Comparison of ENCODE assay signal across 18 mouse cellular contexts in the genomic region with DNA sequence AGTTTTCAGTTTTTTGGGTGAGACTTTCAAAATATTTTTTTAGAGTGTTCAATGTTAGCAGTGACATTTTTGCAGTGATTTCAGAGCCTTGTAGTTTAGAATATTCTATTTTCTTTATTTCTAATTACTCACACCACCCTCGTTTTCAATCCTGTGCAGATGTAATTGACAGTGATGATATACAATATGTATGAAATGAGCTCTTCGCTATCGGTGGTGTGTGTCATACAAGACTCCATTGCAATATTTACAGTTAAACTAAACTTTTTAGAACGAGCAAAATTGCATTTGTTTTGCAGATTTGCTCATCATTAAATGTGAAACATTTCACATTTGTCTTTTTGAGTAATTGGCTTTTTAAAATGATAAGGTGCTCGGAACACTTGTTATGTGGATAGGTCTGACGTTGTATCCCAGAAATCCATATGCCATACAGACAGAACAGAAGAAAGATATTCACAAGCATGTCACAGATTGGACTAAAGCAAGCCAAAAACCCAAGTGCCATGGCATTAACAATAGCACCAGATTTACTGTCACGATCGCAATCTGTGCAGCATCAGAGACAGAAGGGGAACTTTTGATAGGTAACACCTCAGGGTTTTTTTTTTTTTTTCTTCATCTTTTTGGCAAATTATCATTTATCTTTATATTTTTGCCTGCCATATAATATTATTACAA.
DNase-seq lines count a peak whose midpoint lies in the region; ATAC-seq and TF ChIP-seq lines count a peak whose summit lies in the region.
"Had no signal": no experiment of that assay in that cellular context is flagged by ENCODE, and none has a peak within 500 bp of the region (broad histone marks: within the 10 kb centered on the region; RNA-seq: fewer than 3 reads in every experiment).

No protein-coding gene starts in this region.

- TF ChIP-seq POLR2A in brain, embryonic 14.5 days (IDR thresholded peaks at IDR 0.05; ENCODE audit: borderline replicate concordance, extremely low read depth, insufficient read depth, insufficient read length, poor library complexity, severe bottlenecking) = no peak

- no peak for TF ChIP-seq CTCF in brain, embryonic 14.5 days (IDR thresholded peaks at IDR 0.05; ENCODE audit: borderline replicate concordance, extremely low read depth, insufficient read depth, insufficient read length)

- peak; percentile 56 for ATAC-seq in frontal cortex, adult (ENCODE audit: low TSS enrichment)
- ATAC-seq: liver, postnatal 0 days had no signal

- DNase-seq in frontal cortex, postnatal 25 days (ENCODE audit: low spot score in 2 of 2) = no peak
- peak; percentile 93 for DNase-seq in brain, embryonic 14.5 days (ENCODE audit: low read depth)
- peak; percentile 67 for DNase-seq in layer of hippocampus, adult 11-12 months (ENCODE audit: low spot score)
- peak; percentile 52 to 91 for DNase-seq in layer of hippocampus, postnatal 14 days (ENCODE audit: low spot score in 2 of 2)
- DNase-seq in B cell, adult 2 months = no peak
- no peak for DNase-seq in MN1 (ENCODE audit: low spot score)
- DNase-seq: adrenal gland, adult 2 months; cerebellum, adult 11-12 months; cerebellum, postnatal 36 days; heart, postnatal 10 days; kidney, adult 18-20 months; liver, postnatal 0 days; lung, postnatal 10 days; midbrain, embryonic 14.5 days; right cerebral cortex, postnatal 25 days; thymus, adult 18-20 months; thymus, postnatal 4 days had no signal

Comparison
In these comparisons a context has a peak if more than half of its experiments do, and no peak if none do; other contexts are left out.
1. DNase-seq: peak in brain, embryonic 14.5 days (single experiment), layer of hippocampus, adult 11-12 months (single experiment) and layer of hippocampus, postnatal 14 days (2 of 2); none in frontal cortex, postnatal 25 days (0 of 2), B cell, adult 2 months (0 of 2) and MN1 (single experiment).